Mouse (Mus musculus) left cerebral cortex, postnatal 36 days (tissue): ENCODE measurements around the gene Osgep. TPM values are rescaled to one million over a fixed set of nuclear protein-coding genes. Genes with fewer than 3 reads are reported as not detected.
"Not testable (repeated sequence)": the region's sequence is repeated elsewhere in the genome, so short reads cannot be mapped to it uniquely, and the experiment has no call there.

Experiments used
- DNase-seq, 2 experiments: peaks; one replicate each; pipeline ENCODE4 v3.0.0; 2021 to 2022; ENCODE audit warnings: low spot score in 2 of 2, mixed read lengths in 1 of 2
- intact Hi-C: fragments of 180-260 bp; cut with DNase I; formaldehyde crosslinking; loops from one replicate; pipeline ENCODE4 v1.15.1; 2025
- total RNA-seq, 2 experiments: library from RNA; stranded (reverse); gene quantifications; 2 replicates each; pipeline ENCODE4 v1.2.3; 2021

The Osgep gene
- total RNA-seq, 2 experiments from 2014 or later: 32.0 to 35.7 TPM

DNA sequence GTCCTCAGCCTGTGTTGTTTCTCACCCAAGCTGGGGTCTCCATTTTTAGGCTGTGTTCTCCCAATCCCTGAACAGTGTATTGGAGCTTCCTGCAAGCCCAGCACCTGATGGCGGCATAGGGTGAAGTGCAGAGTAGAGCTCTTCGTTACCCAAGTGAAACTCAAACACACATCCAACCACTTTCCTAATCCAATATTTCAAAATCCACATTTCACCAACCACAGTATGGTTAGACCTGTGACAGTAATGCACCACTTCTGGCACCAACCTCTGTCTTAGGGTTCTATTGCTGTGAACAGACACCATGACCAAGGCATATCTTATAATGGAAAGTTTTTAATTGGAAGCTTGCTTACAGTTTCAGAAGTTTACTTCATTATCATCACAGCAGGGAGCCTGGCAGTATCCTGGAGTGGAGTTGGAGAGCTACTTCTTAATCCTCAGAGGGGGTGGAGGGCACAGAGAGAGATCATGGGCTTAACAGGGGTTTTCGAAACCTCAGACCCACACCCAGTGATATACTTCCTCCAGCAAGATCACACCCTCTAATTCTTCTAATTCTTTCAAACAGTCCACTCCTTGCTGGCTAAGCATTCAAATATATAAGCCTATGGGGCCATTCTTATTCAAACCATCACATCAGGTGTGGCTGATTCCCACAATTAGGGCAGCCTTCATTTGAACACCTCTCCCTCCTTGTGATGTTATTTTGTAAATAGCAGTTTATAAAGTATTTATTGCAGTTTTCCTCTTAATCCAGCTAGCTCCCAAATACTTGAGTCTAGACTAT, 13.6 kb upstream of the Osgep start:
- DNase-seq: no peak
- intact Hi-C loops: no loop called here

GRCm38 (mm10) chr14:50936649-50937048, 12.0 kb upstream of the Osgep start:
- DNase-seq: no peak
- intact Hi-C loops: no loop called here

- no peak for DNase-seq
- intact Hi-C loops: loop anchor here (2.0 to 5.0 kb wide), 2 partner anchors 124 to 131 kb away; partner anchors contain the start of genes Ccnb1ip1 and Parp2
These were observed 6.9 kb upstream of the Osgep start for GRCm38 (mm10) chr14:50931493-50932020.

DNA sequence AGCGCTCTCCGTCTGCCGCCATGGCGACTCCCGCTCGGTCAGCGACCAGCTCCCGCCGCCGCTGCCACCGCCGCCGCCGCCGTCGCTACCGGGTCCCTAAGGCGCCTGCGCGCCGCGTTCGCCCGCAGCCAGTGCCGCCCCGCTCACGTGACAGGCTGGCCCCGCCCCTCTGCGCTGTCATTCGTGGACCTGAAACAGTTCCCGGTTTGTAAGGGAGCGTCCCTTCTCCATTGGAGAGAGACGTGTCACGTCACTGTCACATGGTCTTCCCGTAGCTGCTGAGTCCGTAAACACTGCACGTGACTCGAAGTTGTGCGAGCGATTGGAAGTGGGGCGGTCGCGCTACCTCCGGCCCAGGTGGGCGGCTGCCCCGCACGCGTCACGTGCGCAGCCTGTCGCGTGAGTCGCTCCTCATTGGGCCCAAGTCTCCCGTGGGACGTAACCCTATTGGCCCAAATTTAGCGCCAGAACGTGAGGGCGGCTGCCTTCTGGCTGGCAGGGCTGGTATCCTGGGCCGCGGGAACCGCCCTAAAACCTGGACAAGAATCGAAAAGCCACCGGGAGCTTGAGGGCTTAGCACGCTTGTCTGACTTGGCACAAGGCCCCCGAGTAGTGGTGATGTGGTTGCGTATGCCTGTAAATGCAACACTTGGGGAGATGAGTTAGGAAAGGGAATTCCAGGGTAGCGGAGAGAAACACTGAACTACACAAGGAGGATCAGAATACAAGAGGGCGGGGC, 6.2 kb upstream of the Osgep start, which contains the start of the genes Pip4p1 and Pnp:
Gene Pip4p1 (minus strand): TSS at position 103 of the 739 bp plus-strand sequence.
Gene Pnp (plus strand): TSS at position 329 of the 739 bp plus-strand sequence.
- intact Hi-C loops: loop anchor here (2.0 to 5.0 kb wide), 2 partner anchors 124 to 132 kb away; partner anchors contain the start of genes Ccnb1ip1 and Parp2
- DNase-seq: peak; percentile 98 to 99

- intact Hi-C loops: loop anchor here (2.0 to 5.0 kb wide), 2 partner anchors 123 to 132 kb away; partner anchors contain the start of genes Ccnb1ip1 and Parp2
- DNase-seq: no peak
These were observed 5.7 kb upstream of the Osgep start for GRCm38 (mm10) chr14:50930377-50930753.

DNA sequence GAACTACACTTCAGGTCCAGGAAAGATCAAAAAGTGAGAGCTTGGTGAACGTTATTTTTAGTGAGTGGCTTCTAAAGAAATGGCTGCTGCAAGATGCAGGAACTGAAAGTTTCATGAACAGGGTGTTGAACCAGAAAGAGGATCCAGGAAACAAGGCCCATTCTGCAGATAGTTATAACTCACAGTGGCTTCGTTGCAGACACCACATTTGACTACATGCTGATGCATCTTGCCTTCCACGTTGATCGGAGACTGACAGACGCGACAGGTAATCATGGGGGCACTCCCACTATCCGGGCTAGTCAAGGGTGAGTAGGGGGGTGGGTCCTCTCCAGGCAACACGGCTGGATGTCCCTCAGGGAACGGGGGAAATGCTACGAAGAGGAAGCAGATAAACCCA, 5.3 kb upstream of the Osgep start:
- intact Hi-C loops: loop anchor here (2.0 to 5.0 kb wide), 2 partner anchors 123 to 133 kb away; partner anchors contain the start of genes Ccnb1ip1 and Parp2
- no peak for DNase-seq

DNA sequence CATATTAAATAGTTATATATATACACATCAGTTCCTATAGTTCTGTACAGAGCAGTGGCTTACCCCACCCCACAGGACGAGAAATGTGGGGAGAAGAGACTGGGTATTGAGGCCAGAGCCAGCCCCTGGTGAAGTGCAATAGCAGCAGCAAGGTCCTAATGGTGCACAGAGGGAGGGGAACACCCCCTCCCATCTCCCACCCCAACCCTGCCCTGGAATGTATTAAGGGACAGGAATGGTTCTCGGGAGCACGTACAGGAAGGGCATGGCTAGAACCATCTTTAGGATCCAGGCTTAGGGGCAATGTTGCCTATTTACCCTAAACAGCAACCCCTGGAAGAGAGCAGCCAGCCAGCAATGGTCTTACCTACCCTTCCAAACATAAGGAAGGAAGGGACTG, 2.7 kb upstream of the Osgep start:
- DNase-seq: no peak
- intact Hi-C loops: no loop called here

- intact Hi-C loops: no loop called here
- DNase-seq: peak in 1 of 2 experiments; percentile 31
These were observed 623 bp upstream of the Osgep start for GRCm38 (mm10) chr14:50925111-50925920.

- DNase-seq, intact Hi-C loops: not testable (repeated sequence)
These were observed 1.3 kb downstream of the Osgep start for GRCm38 (mm10) chr14:50923437-50923836.

- intact Hi-C loops: no loop called here
- no peak for DNase-seq
These were observed 13.3 kb downstream of the Osgep start for GRCm38 (mm10) chr14:50911356-50911755.

- intact Hi-C loops: no loop called here
- no peak for DNase-seq
These were observed 16.6 kb downstream of the Osgep start for GRCm38 (mm10) chr14:50908126-50908525.

GRCm38 (mm10) chr14:50905327-50905726, 19.4 kb downstream of the Osgep start:
- intact Hi-C loops, DNase-seq: not testable (repeated sequence)

- intact Hi-C loops: no loop called here
- DNase-seq: no peak
These were observed 19.9 kb downstream of the Osgep start for GRCm38 (mm10) chr14:50904828-50905129.

DNA sequence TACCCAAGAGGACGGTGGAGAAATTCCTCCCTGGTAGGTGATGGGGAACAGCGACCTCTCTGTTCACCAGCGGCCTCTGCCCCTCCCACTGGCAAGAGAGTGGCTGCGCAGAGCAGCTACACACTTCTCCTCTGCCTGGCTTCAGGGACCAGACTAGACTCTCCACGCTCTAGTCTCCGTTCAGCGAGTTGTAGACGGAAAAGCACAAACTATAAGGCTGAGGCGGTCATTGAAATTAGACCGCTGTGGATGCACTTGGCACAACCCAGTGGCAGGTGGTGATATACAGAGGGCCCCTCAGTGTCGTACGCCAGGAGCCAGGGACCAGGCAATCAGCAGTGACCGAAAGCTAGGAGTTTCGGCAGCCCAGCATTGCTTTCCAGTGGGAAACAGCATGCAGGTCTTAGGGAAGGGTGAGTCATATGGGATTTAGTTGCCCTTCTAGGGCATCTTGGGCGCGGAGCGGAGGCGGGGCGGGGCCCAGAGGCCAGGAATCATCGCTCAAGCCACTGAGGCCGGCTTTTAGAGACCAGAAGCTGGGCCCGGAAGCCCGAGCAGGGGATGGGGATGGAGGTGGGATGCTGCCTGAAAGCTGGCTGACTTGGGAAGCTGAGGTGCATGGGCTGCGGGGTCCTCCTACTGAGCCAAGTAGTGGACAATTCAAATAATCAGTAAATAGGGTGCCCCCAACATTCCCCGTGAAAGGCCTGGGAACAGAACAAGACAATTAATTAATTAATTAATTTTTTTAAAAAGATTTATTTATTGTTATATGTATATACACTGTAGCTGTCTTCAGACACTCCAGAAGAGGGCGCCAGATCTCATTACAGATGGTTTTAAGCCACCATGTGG, 20.5 kb downstream of the Osgep start:
- intact Hi-C loops: no loop called here
- DNase-seq: no peak

- intact Hi-C loops, DNase-seq: not testable (repeated sequence)
These were observed 26.7 kb downstream of the Osgep start for GRCm38 (mm10) chr14:50897992-50898391.

DNA sequence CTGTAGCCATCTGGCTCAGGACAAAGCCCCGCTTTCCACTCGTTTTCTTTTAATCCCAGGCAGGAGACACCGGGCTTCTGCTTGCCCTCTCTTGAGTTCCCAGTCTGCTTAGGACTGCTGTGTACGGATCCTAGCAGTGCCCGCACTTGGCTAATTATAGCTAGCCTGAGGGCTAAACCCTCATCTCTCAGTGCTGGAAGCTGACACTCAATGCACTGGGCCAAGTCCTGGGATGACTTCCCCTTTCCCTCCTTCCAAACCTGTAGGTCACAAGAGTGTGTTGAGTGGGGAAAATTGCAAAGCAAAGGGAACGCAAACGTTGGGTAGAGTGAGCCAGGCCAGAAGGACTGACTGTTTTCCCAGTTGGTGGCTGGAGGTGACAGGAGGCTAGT, 27.3 kb downstream of the Osgep start, which contains the start of gene Klhl33:
Gene Klhl33 (minus strand): TSS at position 134 of the 392 bp plus-strand sequence.
- no peak for DNase-seq
- intact Hi-C loops: no loop called here

DNA sequence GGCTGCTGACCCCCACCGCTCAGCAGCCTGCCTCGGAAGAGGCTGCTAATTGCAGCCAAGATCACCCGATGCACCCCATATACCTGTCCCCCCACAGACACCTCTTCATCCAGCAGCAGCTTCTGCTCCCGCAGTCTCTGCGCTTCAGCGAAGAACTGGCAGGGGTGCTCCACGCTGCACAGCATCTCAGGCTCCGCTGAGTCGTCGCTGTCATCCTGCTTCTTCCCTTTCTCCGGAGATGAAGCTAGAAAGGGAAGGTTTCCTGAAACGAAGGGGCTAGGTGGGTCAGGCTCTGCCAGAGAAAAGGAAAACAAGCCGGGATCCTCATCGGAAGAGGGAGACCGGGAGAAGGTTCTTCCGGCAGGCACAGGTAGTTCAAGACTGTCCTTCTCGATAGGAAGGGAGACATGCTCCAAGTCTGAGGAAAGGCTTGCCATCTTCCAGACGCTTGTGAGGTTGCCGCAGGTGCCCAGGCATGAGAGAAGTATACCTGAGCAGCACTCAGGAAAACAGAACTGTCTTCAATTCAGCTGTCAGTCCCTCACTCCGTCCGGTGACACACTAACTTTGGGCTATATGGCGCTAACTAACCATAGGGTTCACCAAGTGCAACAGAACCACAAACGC, 27.8 kb downstream of the Osgep start:
- intact Hi-C loops: no loop called here
- peak; percentile 47 to 53 for DNase-seq
